Comparison of ENCODE assay signal across 8 mouse cellular contexts in genomic region chr6:3509782-3510181, GRCm38 (mm10). TPM values are rescaled to one million over a fixed set of nuclear protein-coding genes. Genes with fewer than 3 reads are reported as not detected.
DNase-seq lines count a peak whose midpoint lies in the region; ATAC-seq and TF ChIP-seq lines count a peak whose summit lies in the region.

No protein-coding gene starts in this region.

- no peaks in the 10 kb centered on the region for H3K9me3 ChIP-seq in lung, embryonic 14.5 days (ENCODE audit: low read depth, low read length)

- peak; percentile 50 for ATAC-seq in lung, embryonic 14.5 days (ENCODE audit: insufficient read depth)

- TF ChIP-seq POLR2A in cerebellum, adult 2 months (IDR thresholded peaks at IDR 0.05; ENCODE audit: borderline replicate concordance, insufficient read depth, low read length) = no peak

- no peak overlapping the region for H3K27ac ChIP-seq in cerebellum, adult 2 months (ENCODE audit: insufficient read depth, low read length)
- H3K27ac ChIP-seq in lung, embryonic 14.5 days (ENCODE audit: low read depth) = no peak overlapping the region

- no peak overlapping the region for H3K9ac ChIP-seq in lung, embryonic 14.5 days

- H3K36me3 ChIP-seq in lung, embryonic 14.5 days (ENCODE audit: insufficient read depth) = no peaks in the 10 kb centered on the region

- no peak overlapping the region for H3K4me2 ChIP-seq in lung, embryonic 14.5 days

- WGBS in cerebellum, adult 2 months = 8% methylated on average over 2 of the region's 2 CpGs
- 13% methylated on average over 2 of the region's 2 CpGs for WGBS in lung, embryonic 14.5 days

- no peak overlapping the region for H3K4me3 ChIP-seq in cerebellum, adult 2 months (replicated peaks; ENCODE audit: insufficient read depth, low read depth, low read length)
- no peak overlapping the region for H3K4me3 ChIP-seq in lung, embryonic 14.5 days (ENCODE audit: low read depth, low read length)

- DNase-seq in cerebellum, adult 2 months = peak in 1 of 2 experiments; percentile 62
- DNase-seq in cerebellum, adult 11-12 months = no peak
- peak; percentile 80 for DNase-seq in lung, embryonic 14.5 days
- DNase-seq in lung, postnatal 10 days = no peak
- peak; percentile 65 for DNase-seq in forelimb bud, embryonic 11.5 days (ENCODE audit: low read depth, low spot score)
- DNase-seq in naive thymus-derived CD4-positive, alpha-beta T cell, adult 2 months (ENCODE audit: low read depth) = peak; percentile 62
- no peak for DNase-seq in left cerebral cortex, adult 8-10 months (ENCODE audit: low spot score in 2 of 2)
- DNase-seq in cerebellum, adult 18-20 months = no peak

- TF ChIP-seq CTCF in cerebellum, adult 2 months (IDR thresholded peaks at IDR 0.05; ENCODE audit: borderline replicate concordance, insufficient read depth, low read depth, low read length) = peak; percentile 37; the same call in 1 of the 2 replicates
- peak; percentile 65 for TF ChIP-seq CTCF in lung, embryonic 14.5 days (IDR thresholded peaks at IDR 0.05; ENCODE audit: low read depth)

- H3K4me1 ChIP-seq in cerebellum, adult 2 months (ENCODE audit: control insufficient read depth, insufficient read depth, low read length) = peaks cover 3% of the 10 kb centered on the region
- H3K4me1 ChIP-seq in lung, embryonic 14.5 days (ENCODE audit: insufficient read depth) = no peaks in the 10 kb centered on the region

- no peaks in the 10 kb centered on the region for H3K27me3 ChIP-seq in cerebellum, adult 2 months (ENCODE audit: control insufficient read depth, insufficient read depth, low read length)
- H3K27me3 ChIP-seq in lung, embryonic 14.5 days (ENCODE audit: insufficient read depth, low read length) = no peaks in the 10 kb centered on the region

RNA-seq across cellular contexts. Expression of gene Vps50, which starts 11.6 kb away (rescaled TPM):
- polyA plus RNA-seq in cerebellum, adult 2 months (2012; rRNA removed) = 28.1 and 29.2 TPM in 2 replicates
- 31.2 and 31.8 TPM in 2 replicates for polyA plus RNA-seq in lung, embryonic 14.5 days (2014; fragmentation: Nextera tagmentation; extraction: Ambion mirVana)
- total RNA-seq in left cerebral cortex, adult 8-10 months (2022) = 10 to 100 TPM; 55.2 to 61.3 (median 58.6) TPM

RNA-seq across cellular contexts. Expression of gene Hepacam2, which starts 11.7 kb away (rescaled TPM):
- polyA plus RNA-seq in cerebellum, adult 2 months (2012; rRNA removed) = 0.33 and 0.70 TPM in 2 replicates
- polyA plus RNA-seq in lung, embryonic 14.5 days (2014; fragmentation: Nextera tagmentation; extraction: Ambion mirVana) = 0.26 and 0.39 TPM in 2 replicates
- under 1 TPM; 0.21 to 0.91 (median 0.68) TPM for total RNA-seq in left cerebral cortex, adult 8-10 months (2022)

Comparison
In these comparisons a context has a peak if more than half of its experiments do, and no peak if none do; other contexts are left out.
1. DNase-seq: peak in lung, embryonic 14.5 days (single experiment), forelimb bud, embryonic 11.5 days (single experiment) and naive thymus-derived CD4-positive, alpha-beta T cell, adult 2 months (single experiment); none in cerebellum, adult 11-12 months (single experiment), lung, postnatal 10 days (single experiment), left cerebral cortex, adult 8-10 months (0 of 2) and cerebellum, adult 18-20 months (0 of 2).